Mouse (Mus musculus): ENCODE data around the gene Sinhcaf.
A peak's percentile ranks its signal among the peaks of the same experiment; 100 is the strongest.
"Not testable (repeated sequence)": the region's sequence is repeated elsewhere in the genome, so short reads cannot be mapped to it uniquely, and the experiment has no call there.

Sinhcaf gene

GRCm38 (mm10) chr6:148945509-148946408 lies 508 bp downstream of the Sinhcaf start:
- peak; percentile 67 for DNase-seq

DNA sequence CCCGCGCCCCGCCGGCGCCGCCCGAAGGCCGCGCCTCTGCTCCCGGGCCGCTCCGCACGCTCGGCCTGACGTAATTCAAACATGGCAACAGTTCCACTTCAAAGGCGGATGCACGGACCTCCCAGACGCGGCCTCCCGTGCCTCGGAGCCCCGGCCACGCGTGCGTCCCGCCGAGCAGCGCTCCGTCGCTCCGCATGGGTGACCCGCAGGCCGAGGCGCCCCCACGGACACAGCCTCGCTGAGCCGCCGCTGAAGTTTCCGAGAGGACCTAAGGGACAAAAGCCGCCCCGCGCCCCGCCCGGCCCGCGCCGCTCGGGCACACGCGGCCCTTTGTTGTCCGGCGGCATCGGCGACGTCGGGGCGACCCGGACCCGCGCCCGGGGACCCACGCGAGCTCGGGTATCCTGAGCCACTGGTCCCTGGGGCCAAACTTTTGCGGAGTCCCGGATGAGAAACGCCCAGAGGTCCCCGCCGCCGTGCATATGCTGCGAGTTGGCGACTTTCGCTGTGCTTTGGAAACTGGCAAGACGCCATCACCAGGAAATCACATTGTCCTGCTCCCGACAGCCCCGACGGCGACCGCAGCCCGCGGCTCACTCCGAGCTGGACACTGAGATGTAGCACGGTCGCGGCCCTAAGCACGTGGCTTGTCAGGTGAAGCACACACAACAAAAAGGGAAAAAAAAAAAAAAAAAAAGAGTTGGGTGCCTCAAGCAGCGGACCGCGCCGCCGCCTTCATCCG lies 1.3 kb downstream of the Sinhcaf start:
- peak; percentile 75 for DNase-seq

DNA sequence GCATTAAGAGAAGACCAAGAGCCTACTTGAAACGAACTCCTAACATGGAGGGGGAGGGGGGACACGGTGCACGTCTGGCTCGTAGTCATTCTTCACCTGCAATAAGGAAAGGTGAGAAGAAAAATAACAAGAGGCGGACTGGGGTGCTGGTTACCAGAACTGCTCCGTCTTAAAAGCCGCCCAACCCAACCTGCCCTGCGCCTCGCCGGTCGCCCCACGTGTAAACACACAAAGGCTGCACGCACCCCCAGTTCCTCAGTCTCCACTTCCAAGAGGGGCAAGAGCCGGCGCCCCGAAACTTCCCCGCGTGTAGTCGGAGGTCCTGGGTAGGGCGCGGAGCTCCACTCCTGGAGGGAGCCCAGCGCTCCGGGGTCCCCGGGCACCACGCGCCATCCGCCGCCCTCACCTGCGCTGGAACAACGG lies 1.9 kb downstream of the Sinhcaf start:
- no peak for DNase-seq

- no peak for DNase-seq
These were observed 2.6 kb downstream of the Sinhcaf start for GRCm38 (mm10) chr6:148943695-148944094.

DNA sequence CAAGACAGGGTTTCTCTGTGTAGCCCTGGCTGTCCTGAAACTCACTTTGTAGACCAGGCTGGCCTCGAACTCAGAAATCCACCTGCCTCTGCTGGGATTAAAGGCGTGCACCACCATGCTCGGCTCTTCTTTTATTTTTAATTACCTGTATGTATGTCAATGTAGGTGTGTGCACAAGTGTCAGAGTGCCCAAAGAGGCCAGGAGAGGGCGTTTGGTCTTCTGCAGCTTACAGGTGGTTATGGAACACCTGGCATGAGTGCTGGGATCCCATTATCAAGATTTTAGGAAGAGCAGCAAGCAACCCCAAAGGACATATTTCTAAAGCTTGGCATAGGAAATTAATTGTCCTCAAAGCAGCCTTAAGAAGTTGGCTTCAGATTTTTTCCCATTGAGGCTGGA lies 3.9 kb downstream of the Sinhcaf start:
- DNase-seq, result no peak

GRCm38 (mm10) chr6:148941880-148942279 lies 4.4 kb downstream of the Sinhcaf start:
- no peak for DNase-seq

- DNase-seq, result peak; percentile 57
These were observed 5.9 kb downstream of the Sinhcaf start for GRCm38 (mm10) chr6:148940383-148940782.

- DNase-seq, result no peak
These were observed 8.6 kb downstream of the Sinhcaf start for GRCm38 (mm10) chr6:148937693-148938092.

DNA sequence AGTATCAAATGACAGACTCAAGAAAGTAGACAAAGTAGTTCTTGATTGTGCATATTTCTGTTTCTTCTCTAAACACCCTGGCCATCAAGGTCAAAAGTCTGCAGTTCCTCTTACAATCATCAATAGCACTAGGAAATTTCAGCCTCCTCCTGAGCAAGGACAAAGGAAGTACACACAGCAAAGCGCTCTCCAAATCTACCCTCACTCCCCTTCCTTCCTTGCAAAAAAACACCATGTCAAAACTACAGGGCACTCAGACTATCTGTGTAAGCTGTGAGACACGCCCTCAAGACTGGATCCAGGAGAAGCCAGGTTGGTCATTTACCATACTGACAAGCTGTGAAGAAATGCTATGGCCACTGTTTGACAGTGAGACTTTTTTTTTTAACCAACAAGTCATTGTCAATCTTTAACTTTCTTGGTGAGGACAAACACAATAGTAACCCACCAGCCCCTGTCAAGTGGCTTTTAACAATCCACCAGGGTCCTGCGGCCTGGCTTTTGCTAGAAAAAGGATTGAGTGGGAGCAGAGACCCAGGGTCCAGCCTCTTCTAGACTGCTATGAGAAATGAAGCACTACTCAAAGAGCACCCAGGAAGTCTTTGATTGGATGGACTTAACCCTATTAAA lies 11.2 kb downstream of the Sinhcaf start:
- no peak for DNase-seq

DNA sequence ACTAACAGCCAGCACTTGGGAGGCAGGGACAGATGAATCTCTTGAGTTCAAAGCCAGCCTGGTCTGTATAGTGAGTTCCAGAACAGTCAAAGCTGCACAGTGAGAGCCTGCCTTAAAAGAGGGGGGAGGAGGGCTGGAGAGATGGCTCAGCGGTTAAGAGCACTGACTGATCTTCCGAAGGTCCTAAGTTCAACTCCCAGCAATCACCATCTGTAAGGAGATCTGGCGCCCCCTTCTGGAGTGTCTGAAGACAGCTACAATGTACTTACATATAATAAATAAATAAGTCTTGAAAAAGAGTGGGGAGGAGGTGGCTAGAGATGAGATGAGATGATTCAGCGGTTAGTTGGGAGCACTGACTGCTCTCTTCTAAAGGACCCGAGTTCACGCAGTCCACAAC lies 15.0 kb downstream of the Sinhcaf start:
- peak; percentile 74 for DNase-seq

- no peak for DNase-seq
These were observed 27.3 kb downstream of the Sinhcaf start for GRCm38 (mm10) chr6:148918841-148919398.

DNA sequence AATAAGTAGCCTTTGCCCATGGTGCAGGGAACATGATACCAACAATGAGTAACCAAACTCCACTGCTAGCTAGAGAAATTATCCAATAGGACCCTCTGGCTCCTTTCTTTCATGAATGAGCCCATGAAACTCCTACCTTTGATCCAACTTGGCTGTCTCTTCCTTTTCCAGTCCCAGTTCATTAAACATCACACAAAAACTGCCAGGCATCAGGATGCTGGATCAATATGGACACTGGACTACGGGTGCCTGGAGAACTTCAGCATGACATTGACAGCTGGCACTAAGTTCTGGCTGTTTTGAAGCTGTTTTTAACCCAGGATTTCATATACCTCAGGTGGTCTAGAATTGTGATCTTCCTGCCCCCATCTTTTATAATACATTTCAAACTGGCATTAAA lies 28.6 kb downstream of the Sinhcaf start:
- no peak for DNase-seq

DNA sequence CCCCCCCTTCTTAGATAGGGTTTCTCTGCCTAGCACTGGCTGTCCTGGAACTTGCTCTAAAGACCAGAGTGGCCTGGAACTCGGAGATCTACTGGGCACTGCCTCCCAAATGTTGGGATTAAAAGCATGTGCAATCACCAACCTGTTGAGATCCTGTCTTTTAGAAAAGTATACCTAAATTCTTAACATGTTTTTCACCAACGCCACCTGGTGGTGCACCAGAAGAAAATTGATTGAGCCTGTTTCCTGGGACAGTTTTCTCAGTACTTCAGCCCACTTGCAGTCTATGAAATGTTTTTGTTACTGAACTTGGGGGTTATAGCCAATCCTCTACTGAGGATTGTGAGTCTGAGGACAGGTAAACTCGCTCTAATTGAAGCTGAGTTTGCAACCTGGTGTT lies 29.4 kb downstream of the Sinhcaf start:
- DNase-seq, result peak; percentile 69

DNA sequence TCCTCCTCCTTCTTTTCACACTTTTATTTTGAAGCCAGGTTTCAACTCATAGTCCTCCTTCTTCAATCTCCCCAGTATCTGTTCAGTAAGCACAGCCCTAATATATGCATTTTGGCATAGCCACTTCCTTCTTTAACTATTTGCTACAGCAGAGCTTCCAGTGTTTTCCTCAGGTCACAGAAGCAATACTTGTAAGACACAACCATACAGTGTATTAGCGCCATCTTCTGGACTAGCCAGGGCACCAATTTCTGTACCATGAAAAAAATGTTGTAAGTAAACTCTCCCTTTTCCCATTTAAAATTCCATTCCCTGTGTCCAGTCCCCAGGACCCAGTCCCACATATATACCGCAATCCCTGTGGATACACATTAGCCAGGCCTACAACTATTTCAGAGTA lies 32.3 kb downstream of the Sinhcaf start:
- peak; percentile 55 for DNase-seq

DNA sequence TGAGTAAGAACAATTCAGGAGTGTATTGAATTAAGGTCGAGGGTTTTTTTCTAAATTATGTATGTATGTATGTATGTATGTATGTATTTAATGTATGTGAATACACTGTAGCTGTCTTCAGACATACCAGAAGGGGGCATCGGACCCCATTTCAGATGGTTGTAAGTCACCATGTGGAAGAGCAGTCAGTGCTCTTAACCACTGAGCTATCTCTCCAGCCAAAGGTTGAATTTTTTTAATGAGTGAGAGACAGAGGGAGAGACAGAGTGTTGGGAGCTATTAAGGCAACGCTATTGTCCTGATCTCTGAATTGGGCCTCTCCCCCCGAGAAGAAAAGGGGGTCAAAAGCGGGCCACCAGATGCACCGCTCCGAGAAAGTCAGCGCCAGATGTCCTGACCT lies 34.4 kb downstream of the Sinhcaf start:
- DNase-seq, result not testable (repeated sequence)

GRCm38 (mm10) chr6:148906958-148907357 lies 39.3 kb downstream of the Sinhcaf start:
- no peak for DNase-seq

- DNase-seq, result no peak
These were observed 43.5 kb downstream of the Sinhcaf start for GRCm38 (mm10) chr6:148902728-148903127.

GRCm38 (mm10) chr6:148896507-148896851 lies 49.8 kb downstream of the Sinhcaf start:
- no peak for DNase-seq

- DNase-seq, result peak; percentile 98
These were observed 50.3 kb downstream of the Sinhcaf start, which contains the start of gene Caprin2 for GRCm38 (mm10) chr6:148895773-148896506. Gene Caprin2 (minus strand): TSS chr6:148896237.

DNA sequence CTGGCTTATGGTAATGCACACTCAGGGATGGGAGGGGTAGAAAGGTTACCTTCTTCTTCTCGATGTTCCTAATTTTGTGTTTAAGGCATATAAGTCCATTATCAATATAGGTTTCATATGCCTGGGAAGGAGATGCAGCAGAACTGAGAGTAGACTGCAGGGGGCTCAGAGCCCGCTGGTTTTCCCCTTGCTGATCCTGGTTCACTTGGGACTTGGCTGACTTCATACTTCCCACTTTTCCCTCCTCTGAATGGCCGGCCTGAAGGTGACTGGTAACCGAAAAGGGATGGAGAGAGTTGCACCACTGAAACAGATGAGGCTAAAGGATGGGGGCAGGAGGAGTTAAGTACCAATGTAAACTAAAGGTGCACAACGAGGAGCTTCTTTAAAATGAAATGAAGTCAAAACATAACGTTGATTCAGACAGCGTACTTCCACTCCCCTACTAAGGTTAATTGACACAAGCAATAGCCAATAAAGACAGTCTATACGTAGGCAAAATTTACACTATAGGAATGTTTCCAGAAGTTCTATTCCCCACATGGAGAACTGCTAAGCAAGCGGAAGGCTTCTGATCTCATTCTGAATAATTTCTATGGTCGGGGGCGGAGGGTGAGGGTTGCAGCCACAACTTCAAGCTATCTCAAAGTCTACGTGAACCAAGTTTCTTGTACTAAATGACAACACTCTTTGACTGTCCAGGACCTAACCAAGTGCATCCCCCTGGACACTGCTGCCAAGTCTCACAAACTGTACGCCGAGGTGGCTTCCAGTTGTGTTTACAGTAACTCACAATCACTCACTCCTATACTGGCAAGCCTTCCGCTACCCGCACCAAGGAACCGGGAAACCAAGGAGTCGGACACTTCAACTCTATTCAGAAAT lies 51.1 kb downstream of the Sinhcaf start:
- DNase-seq, result peak; percentile 18

DNA sequence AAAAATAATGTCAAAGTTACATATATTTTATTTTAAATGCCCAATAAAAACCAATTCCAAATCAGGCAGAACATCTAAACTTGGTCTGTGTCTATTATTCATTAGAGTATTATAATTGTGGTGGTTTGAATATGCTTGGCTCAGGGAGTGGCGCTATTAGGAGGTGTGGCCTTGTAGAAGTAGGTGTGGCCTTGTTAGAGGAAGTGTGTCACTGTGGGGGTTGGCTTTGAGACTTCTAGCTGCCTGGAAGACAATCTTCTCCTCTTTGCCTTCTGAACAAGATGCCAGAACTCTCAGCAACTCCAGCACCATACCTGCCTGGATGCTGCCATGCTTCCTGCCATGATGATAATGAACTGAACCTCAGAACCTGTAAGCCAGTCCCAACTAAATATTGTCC lies 72.4 kb downstream of the Sinhcaf start:
- no peak for DNase-seq

Measured in thymus, postnatal 4 days (tissue).